Mouse (Mus musculus): ENCODE results near the gene Mipep.

- TF ChIP-seq CTCF (IDR thresholded peaks at IDR 0.05): no peak
- TF ChIP-seq EP300 (IDR thresholded peaks at IDR 0.05): no peak
Measured at GRCm38 (mm10) chr14:60761801-60762200, 22.6 kb upstream of the Mipep start.
